Mouse (Mus musculus) hindbrain, embryonic 15.5 days (tissue): ENCODE measurements around the gene Hmg20b. TPM values are rescaled to one million over a fixed set of nuclear protein-coding genes. Genes with fewer than 3 reads are reported as not detected.
A peak's percentile ranks its signal among the peaks of the same experiment; 100 is the strongest.

Experiments used
- ATAC-seq: fragments of 200-750 bp; cut with Nextera tagmentation; 2 replicates; pipeline ENCODE4 v1.8.0; 2017; ENCODE audit warnings: low read depth, moderate number of reproducible peaks, moderate TSS enrichment; ENCODE audit not compliant: low FRiP score
- H3K27ac ChIP-seq: fragments of 300-500 bp; sonication (generic); replicated peaks from 2 replicates; pipeline ENCODE4 v1.5.1; 2015; ENCODE audit warnings: mild to moderate bottlenecking, inconsistent platforms
- H3K27me3 ChIP-seq: fragments of 300-500 bp; sonication (generic); 2 replicates; pipeline ENCODE4 v1.6.1; 2015; ENCODE audit warnings: control low read depth, inconsistent platforms
- H3K36me3 ChIP-seq: fragments of 300-500 bp; sonication (generic); 2 replicates; pipeline ENCODE4 v1.6.1; 2015; ENCODE audit warnings: control low read depth, inconsistent platforms
- H3K4me1 ChIP-seq: fragments of 300-500 bp; sonication (generic); replicated peaks from 2 replicates; pipeline ENCODE4 v1.6.1; 2015; ENCODE audit warnings: control low read depth, inconsistent platforms
- H3K4me2 ChIP-seq: fragments of 300-500 bp; sonication (generic); 2 replicates; pipeline ENCODE4 v1.6.1; 2015; ENCODE audit warnings: moderate library complexity, mild to moderate bottlenecking, inconsistent platforms
- H3K4me3 ChIP-seq: fragments of 300-500 bp; sonication (generic); 2 replicates; pipeline ENCODE4 v1.5.1; 2015; ENCODE audit warnings: mild to moderate bottlenecking, inconsistent platforms
- H3K9ac ChIP-seq: fragments of 300-500 bp; sonication (generic); 2 replicates; pipeline ENCODE4 v1.6.1; 2015; ENCODE audit warnings: inconsistent platforms
- H3K9me3 ChIP-seq: fragments of 300-500 bp; sonication (generic); 2 replicates; pipeline ENCODE4 v1.6.1; 2016; ENCODE audit warnings: control low read depth, inconsistent platforms
- WGBS: fragments of 180-500 bp; shearing (Covaris S2); methylation state at CpG from one replicate; pipeline ENCODE4 v1.1.7; 2015; 5-methylcytosine and 5-hydroxymethylcytosine counted together
- polyA plus RNA-seq: library from polyadenylated mRNA; unstranded; fragments of >200 nt; fragmentation: Nextera tagmentation; extraction: Ambion mirVana; gene quantifications from 2 replicates; pipeline ENCODE4 v1.2.1, GENCODE M21; 2015

The Hmg20b gene
- polyA plus RNA-seq, 1 experiment from 2014 or later = 39.9 TPM

DNA sequence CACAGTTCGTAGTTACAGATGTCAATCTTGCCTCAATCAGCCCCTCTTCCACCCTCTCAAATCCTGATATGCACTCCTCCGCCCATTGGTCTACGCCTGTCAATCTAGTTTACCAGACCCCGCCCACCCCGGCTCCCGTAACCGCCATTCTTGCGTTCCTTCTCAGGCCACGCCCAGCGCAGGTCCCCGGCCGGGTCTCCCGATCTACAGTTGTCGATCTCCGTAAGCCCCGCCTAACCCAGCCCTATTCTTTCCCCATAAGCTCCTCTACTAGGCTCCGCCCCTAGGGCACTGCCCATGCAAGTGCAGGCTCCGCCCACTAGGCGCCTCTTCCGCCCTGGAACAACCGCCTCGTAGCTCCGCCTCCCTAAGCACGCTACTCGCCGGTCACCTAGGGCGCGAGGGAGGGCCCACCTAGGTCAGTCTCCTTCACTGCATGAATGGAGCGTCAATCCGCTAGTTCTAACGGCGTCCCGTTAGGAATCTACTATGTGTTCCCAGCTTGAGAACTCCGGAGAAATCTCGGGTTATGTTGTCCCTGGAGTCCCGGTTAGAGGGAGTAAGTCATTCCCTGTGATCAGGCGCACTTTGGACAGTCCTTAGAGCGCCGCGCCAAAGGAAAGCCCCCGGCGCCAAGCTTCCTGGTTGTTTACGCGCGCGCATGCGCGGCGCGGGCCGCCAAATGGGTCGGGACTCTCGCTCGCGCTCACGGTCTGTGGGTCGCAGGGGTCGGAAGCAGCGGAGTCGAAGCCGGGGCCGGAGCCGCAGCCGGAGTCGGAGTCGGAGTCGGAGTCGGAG, 29.5 kb downstream of the Hmg20b start, which contains the start of gene Cactin:
Cactin (plus strand) TSS at position 554 of the 798 bp plus-strand sequence.
- Histone ChIP-seq H3K4me3 (peak within 1 kb of the TSS; percentile 83), H3K27me3 (no peaks in the 10 kb centered on the region), H3K27ac (peak within 1 kb of the TSS; percentile 93), H3K9ac (peak within 1 kb of the TSS; percentile 79), H3K9me3 (no peaks in the 10 kb centered on the region), H3K4me1 (peaks cover 25% of the 10 kb centered on the region), H3K36me3 (peaks cover 48% of the 10 kb centered on the region), H3K4me2 (peak within 1 kb of the TSS; percentile 74)
- WGBS = under 1% methylated on average over 68 of the region's 68 CpGs
- peak; percentile 96 for ATAC-seq

DNA sequence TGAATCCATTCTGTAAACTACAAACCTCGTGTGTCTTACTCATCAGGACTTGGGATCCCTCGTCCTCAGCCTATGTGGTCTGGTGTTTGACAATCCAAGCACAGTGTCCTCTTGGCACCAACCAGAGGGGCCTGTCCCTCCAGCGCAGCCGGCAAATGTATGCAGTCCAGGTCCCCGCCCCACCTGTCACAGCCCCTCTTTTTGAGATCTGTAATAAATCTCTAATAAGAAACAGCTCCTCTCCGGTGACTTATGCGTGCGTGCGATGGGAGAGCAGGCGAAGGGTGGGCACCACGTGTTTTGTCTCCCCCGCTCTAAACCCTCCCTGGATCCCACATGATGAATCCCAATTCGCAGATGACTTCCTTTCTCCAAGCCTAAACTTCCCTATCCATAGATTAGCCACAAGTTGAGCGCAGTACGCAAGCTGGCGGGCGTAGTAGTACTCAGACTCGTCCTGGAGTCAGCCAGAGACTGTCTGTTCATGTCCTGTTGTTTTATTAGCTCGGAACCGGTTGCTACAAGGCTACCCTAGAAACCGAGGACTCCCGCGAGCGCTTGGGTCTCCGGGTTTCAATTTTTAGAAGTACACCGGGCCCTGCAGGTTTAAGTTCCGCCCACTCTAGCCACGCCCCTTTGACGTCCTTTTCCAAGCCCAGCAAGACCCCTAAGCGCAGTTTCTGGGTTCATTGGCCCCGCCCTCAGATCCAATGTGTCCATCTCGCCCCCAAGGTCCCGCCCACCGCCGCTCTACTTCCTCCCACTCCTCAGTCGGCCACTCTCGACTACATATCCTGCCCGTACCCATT, 30.3 kb downstream of the Hmg20b start:
- H3K27me3 ChIP-seq = no peaks in the 10 kb centered on the region
- peak overlapping the region; percentile 93 for H3K27ac ChIP-seq
- H3K4me2 ChIP-seq = peak overlapping the region; percentile 74
- peak; percentile 35 for ATAC-seq
- H3K36me3 ChIP-seq = peaks cover 49% of the 10 kb centered on the region
- peak overlapping the region; percentile 42 for H3K9ac ChIP-seq
- H3K4me1 ChIP-seq = peaks cover 25% of the 10 kb centered on the region
- H3K4me3 ChIP-seq = peak overlapping the region; percentile 83
- WGBS = under 1% methylated on average over 38 of the region's 38 CpGs
- H3K9me3 ChIP-seq = no peaks in the 10 kb centered on the region

DNA sequence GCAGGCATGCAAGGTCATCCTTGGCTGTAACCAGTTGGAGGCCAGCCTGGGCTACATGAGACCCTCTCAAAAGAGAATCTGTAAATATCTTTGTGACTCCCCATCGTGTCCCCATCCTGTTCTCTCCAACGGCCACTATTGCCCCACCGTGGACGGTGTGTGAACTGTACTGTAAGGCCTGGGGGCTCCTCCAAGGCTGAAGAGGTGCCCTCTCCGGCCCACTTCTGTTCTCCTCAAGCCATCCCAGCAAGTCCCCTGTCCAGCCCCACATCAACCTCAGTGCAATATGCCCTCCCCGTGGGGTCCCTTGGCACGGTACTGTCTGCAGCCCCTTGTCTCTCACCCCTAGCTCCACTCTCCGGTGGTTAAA, 31.0 kb downstream of the Hmg20b start:
- peak overlapping the region; percentile 93 for H3K27ac ChIP-seq
- peaks cover 48% of the 10 kb centered on the region for H3K36me3 ChIP-seq
- peaks cover 25% of the 10 kb centered on the region for H3K4me1 ChIP-seq
- H3K9ac ChIP-seq = peak overlapping the region; percentile 42
- WGBS = 44% methylated on average over 8 of the region's 8 CpGs
- no peaks in the 10 kb centered on the region for H3K27me3 ChIP-seq
- no peak for ATAC-seq
- H3K4me2 ChIP-seq = peak overlapping the region; percentile 74
- peak overlapping the region; percentile 83 for H3K4me3 ChIP-seq
- H3K9me3 ChIP-seq = no peaks in the 10 kb centered on the region

DNA sequence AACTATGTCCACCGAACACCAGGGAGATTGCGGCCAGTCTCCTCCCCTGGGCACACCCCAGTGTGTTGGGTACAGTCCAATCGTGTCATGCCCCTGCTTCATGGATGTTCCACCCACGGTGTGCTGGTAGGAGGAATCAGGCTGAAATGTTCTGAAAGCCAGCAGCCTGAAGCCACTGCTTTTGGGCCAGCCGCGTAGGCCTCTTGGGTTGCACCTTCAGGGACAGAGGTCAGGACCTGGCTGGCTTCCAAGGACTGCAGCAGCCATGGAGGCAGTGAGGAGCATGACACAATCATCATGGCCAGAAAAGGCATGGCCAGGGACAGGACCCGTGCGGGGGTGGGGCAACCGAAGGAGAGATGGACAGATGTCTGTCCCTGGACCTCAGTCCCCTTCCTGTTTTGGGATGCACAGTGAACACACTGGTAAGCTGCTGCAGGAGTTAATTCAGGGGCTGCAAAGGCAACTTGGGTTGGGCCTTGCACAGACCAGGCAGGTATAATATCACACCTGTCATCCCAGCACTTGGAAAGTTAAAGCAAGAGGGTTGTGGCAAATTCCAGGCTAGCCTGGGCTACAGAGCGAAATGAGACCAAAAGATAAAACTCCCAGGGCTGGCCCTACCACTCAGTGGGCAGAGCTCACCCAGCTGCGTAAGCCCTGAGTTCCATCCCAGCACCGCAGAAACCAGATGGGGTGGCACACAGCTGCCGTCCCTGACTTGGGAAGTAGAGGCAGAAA, 31.5 kb downstream of the Hmg20b start:
- ATAC-seq = no peak
- no peak overlapping the region for H3K9ac ChIP-seq
- H3K4me3 ChIP-seq = no peak overlapping the region
- no peaks in the 10 kb centered on the region for H3K27me3 ChIP-seq
- H3K4me1 ChIP-seq = peaks cover 25% of the 10 kb centered on the region
- H3K36me3 ChIP-seq = peaks cover 48% of the 10 kb centered on the region
- H3K27ac ChIP-seq = 0 out of 2 replicates have a peak overlapping the region, but pooled peaks have one; percentile 93
- WGBS = 92% methylated on average over 13 of the region's 13 CpGs
- no peaks in the 10 kb centered on the region for H3K9me3 ChIP-seq
- no peak overlapping the region for H3K4me2 ChIP-seq

DNA sequence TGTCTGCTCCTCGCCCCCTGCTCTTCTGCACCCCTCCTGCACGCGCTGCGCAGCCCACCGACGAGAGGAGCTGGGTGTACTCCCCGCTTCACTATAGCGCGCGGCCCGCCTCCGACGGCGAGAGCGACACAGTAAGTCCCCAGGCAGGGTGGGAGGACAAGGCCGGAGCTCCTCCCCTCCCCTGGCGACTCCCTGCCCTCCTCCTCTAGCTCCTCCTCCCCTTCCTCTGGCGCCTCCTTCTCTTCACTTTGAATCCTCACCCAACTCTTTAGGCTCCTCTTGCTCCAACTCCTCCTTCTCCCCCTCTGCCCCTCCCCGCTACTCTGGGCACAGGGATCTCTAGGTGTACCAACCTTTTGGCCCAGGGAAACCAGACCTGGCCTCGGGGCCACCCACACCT, 33.0 kb downstream of the Hmg20b start:
- no peak overlapping the region for H3K9ac ChIP-seq
- no peak overlapping the region for H3K27ac ChIP-seq
- H3K36me3 ChIP-seq = peaks cover 48% of the 10 kb centered on the region
- no peak for ATAC-seq
- H3K4me2 ChIP-seq = peak overlapping the region; percentile 12; the same call in 1 of the 2 replicates
- no peaks in the 10 kb centered on the region for H3K9me3 ChIP-seq
- H3K27me3 ChIP-seq = no peaks in the 10 kb centered on the region
- 19% methylated on average over 20 of the region's 20 CpGs for WGBS
- 0 out of 2 replicates have a peak overlapping the region, but pooled peaks have one; percentile 9 for H3K4me3 ChIP-seq
- H3K4me1 ChIP-seq = peaks cover 22% of the 10 kb centered on the region

DNA sequence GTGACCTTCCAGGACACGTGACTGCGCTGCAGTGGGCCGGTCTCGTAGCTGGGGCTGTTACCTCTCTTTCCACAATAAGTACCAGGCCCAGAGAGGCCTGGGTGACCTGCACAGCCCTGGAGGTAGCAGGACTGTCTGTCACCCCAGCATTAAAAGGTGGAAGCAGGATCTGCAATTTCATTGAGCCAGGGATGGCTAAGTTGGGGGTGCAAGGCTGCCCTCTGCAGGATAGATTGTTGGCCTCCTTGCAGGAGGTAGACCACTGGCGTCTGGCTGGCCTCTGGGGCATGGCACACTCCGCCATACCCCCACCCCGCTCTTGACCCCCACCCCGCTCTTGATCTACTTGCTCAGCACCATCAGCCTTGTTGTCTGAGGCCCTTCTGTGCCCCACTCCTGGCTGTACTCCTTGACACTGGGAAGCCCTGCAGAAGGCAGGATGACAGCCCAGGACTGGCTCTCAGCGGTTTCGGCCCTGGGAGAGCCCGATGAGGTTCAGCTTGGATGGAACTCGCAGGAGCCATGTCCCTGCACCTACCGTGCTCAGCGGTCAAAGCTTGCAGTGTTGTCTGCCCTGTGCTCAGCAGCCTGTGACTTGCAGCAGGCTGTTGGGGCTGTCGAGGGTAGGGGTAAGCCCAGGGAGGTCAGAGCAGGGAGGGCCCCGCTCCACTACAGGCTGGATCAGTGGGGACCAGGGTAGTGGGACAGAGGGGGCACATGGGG, 33.8 kb downstream of the Hmg20b start:
- no peak overlapping the region for H3K4me2 ChIP-seq

DNA sequence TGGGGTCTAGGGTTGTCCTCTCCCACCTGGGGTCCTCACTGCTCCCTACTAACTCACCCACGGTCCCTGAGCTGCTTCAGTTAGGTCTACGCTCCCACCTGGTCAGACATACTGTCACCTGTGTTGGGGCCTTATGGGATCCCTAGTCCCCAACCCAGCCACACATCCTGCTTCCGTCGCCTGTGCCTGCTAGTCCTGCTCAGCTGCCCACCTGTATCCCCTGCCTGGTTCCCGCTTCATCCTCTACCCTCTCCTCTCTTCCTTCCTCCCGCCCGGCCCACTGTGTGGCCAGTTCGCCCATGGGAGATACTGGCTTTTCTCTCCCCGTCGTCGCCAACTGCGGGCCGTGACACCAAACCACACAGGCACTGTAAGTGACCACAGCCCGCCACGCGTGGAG, 34.7 kb downstream of the Hmg20b start:
- WGBS = 94% methylated on average over 16 of the region's 16 CpGs
- Histone ChIP-seq H3K27ac (no peak overlapping the region), H3K4me1 (peaks cover 14% of the 10 kb centered on the region), H3K9ac (no peak overlapping the region), H3K4me3 (no peak overlapping the region), H3K36me3 (peaks cover 64% of the 10 kb centered on the region), H3K4me2 (no peak overlapping the region), H3K9me3 (no peaks in the 10 kb centered on the region), H3K27me3 (no peaks in the 10 kb centered on the region)
- ATAC-seq = no peak

More for the DNA sequence above, 33.8 kb downstream of the Hmg20b start:
- Histone ChIP-seq H3K9ac (no peak overlapping the region), H3K27ac (no peak overlapping the region), H3K27me3 (no peaks in the 10 kb centered on the region), H3K36me3 (peaks cover 56% of the 10 kb centered on the region), H3K9me3 (no peaks in the 10 kb centered on the region), H3K4me3 (0 out of 2 replicates have a peak overlapping the region, but pooled peaks have one; percentile 9), H3K4me1 (peaks cover 14% of the 10 kb centered on the region)
- no peak for ATAC-seq
- WGBS = 43% methylated on average over 16 of the region's 16 CpGs

DNA sequence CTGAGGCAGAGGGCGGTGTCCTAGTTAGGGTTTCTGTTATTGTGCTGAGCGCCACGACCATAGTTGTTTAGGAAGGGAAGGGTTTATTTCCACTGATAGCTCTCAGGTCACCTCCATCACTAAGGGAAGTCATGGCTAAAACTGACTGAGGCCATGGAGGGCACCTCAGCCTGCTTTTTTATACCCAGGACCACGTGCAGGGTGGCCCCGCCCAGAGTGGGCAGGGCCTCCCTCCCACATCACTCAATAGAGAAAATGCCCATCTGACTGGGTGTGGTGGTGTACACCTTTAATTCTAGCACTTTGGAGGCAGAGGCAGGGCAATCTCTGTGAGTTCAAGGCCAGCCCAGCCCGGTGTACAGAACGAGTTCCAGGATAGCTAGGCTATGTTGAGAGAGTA, 36.1 kb downstream of the Hmg20b start:
- Histone ChIP-seq H3K4me1 (peaks cover 6% of the 10 kb centered on the region), H3K4me2 (no peak overlapping the region), H3K9ac (no peak overlapping the region), H3K9me3 (no peaks in the 10 kb centered on the region), H3K36me3 (peaks cover 77% of the 10 kb centered on the region), H3K27me3 (no peaks in the 10 kb centered on the region), H3K4me3 (no peak overlapping the region), H3K27ac (no peak overlapping the region)
- ATAC-seq = no peak
- 79% methylated on average over 7 of the region's 7 CpGs for WGBS

DNA sequence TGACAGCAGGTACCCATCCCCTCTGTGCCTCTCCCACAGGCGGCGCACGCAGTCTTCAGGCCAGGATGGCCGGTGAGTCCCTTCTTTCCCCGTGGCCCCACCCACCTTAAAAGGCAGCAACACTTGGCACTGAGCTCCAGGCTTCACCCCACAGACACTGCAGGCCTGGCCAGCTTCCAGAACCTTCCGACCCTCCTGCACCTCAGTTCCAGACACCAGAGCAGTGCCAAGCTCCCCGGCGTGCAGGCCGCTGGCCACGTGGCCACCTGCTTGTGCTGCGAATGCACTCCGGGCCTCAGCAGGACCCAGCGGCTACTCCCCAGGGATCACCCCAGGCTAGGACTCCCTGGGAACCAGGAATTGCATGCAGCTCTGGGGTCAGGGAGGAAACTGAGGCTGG, 36.7 kb downstream of the Hmg20b start:
- Histone ChIP-seq H3K36me3 (peaks cover 82% of the 10 kb centered on the region), H3K4me3 (no peak overlapping the region), H3K9me3 (no peaks in the 10 kb centered on the region), H3K4me2 (no peak overlapping the region), H3K9ac (no peak overlapping the region), H3K27ac (no peak overlapping the region), H3K27me3 (no peaks in the 10 kb centered on the region), H3K4me1 (0 out of 2 replicates have a peak, but pooled peaks cover under 1% of the 10 kb centered on the region)
- WGBS = 91% methylated on average over 13 of the region's 13 CpGs
- no peak for ATAC-seq

DNA sequence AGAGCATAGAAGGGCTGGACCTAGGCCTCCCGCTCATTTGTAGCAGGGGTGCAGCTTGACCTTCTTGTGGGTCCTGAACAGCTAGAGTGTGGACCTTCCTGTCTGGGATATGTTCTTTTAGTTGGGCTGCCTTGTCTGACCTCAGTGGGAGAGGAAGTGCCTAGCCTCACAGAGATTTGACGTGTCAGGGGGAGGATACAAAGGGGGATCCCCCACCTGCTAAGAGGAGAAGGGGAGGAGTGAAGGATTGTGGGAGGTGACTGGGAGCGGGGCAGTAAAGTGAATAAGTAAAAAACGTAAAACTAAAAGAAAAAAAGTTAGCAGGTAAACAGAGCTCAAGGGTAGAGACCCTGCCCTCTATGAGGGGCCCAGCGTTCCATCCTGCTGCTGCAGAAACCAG, 40.7 kb downstream of the Hmg20b start:
- ATAC-seq = no peak
- Histone ChIP-seq H3K9me3 (no peaks in the 10 kb centered on the region), H3K4me2 (no peak overlapping the region), H3K36me3 (peaks cover 80% of the 10 kb centered on the region), H3K4me1 (no peaks in the 10 kb centered on the region), H3K27ac (no peak overlapping the region), H3K9ac (no peak overlapping the region), H3K4me3 (no peak overlapping the region), H3K27me3 (no peaks in the 10 kb centered on the region)
- 94% methylated on average over 5 of the region's 5 CpGs for WGBS
